Mouse (Mus musculus) heart, postnatal 0 days (tissue): ENCODE results near the gene Zbtb21. TPM values are rescaled to one million over a fixed set of nuclear protein-coding genes. Genes with fewer than 3 reads are reported as not detected.
A peak's percentile ranks its signal among the peaks of the same experiment; 100 is the strongest.

ENCODE experiments used
- ATAC-seq: fragments of 200-750 bp; cut with Nextera tagmentation; 2 replicates; pipeline ENCODE4 v1.8.0; 2017; ENCODE audit warnings: low read depth, moderate number of reproducible peaks, moderate library complexity; ENCODE audit not compliant: insufficient read depth
- DNase-seq: peaks from one replicate; pipeline ENCODE4 v3.0.0-alpha.2; 2016; ENCODE audit warnings: low spot score
- H3K27ac ChIP-seq: fragments of 300-500 bp; sonication (generic); 2 replicates; pipeline ENCODE4 v1.5.1; 2014; ENCODE audit warnings: low read depth, mild to moderate bottlenecking
- H3K27me3 ChIP-seq: fragments of 300-500 bp; sonication (generic); 2 replicates; pipeline ENCODE4 v1.6.1; 2014; ENCODE audit warnings: low read length, mixed read lengths; ENCODE audit not compliant: control insufficient read depth, insufficient read depth
- H3K36me3 ChIP-seq: fragments of 300-500 bp; sonication (generic); replicated peaks from 2 replicates; pipeline ENCODE4 v1.6.1; 2014; ENCODE audit warnings: low read length, mixed read lengths; ENCODE audit not compliant: control insufficient read depth, insufficient read depth
- H3K4me1 ChIP-seq: fragments of 300-500 bp; sonication (generic); 2 replicates; pipeline ENCODE4 v1.6.1; 2014; ENCODE audit warnings: antibody characterized with exemption; ENCODE audit not compliant: control insufficient read depth, insufficient read depth
- H3K4me2 ChIP-seq: fragments of 300-500 bp; sonication (generic); 2 replicates; pipeline ENCODE4 v1.6.1; 2014; ENCODE audit warnings: low read depth, mild to moderate bottlenecking, low read length, moderate library complexity
- H3K4me3 ChIP-seq: fragments of 300-500 bp; sonication (generic); 2 replicates; pipeline ENCODE4 v1.5.1; 2014; ENCODE audit warnings: low read depth, low read length
- H3K9ac ChIP-seq: fragments of 300-500 bp; sonication (generic); replicated peaks from 2 replicates; pipeline ENCODE4 v1.6.1; 2014; ENCODE audit warnings: low read depth, low read length, mixed read lengths
- H3K9me3 ChIP-seq: fragments of 300-500 bp; sonication (generic); replicated peaks from 2 replicates; pipeline ENCODE4 v1.6.1; 2016; ENCODE audit warnings: low read length; ENCODE audit not compliant: control insufficient read depth
- CTCF ChIP-seq: IDR thresholded peaks from 2 replicates; pipeline ENCODE4 v1.5.1; 2016; ENCODE audit warnings: antibody characterized with exemption, control low read depth, low read depth
- EP300 ChIP-seq: IDR thresholded peaks from 2 replicates; pipeline ENCODE4 v1.6.1; 2016; ENCODE audit warnings: antibody characterized with exemption, low read depth
- WGBS: fragments of 180-500 bp; shearing (Covaris S2); extraction: QIAGEN DNeasy Blood & Tissue Kit; methylation state at CpG from one replicate; pipeline ENCODE4 v1.1.7; 2014; 5-methylcytosine and 5-hydroxymethylcytosine counted together
- polyA plus RNA-seq: library from polyadenylated mRNA; unstranded; fragments of >200 nt; fragmentation: Nextera tagmentation; extraction: Ambion mirVana; gene quantifications from 2 replicates; pipeline ENCODE4 v1.2.1, GENCODE M21; 2015
- total RNA-seq: library from RNA; depleted of rRNA; stranded (reverse); fragments of >200 nt; gene quantifications from 2 replicates; pipeline ENCODE4 v1.2.3, GENCODE M21; 2014; ENCODE audit warnings: low replicate concordance

Gene Zbtb21
- total and polyA plus RNA-seq, 2 experiments from 2014 or later = 4.6 to 36.1 TPM

GRCm38 (mm10) chr16:97961381-97962150 lies 856 bp downstream of the Zbtb21 start:
- TF ChIP-seq EP300 (no peak), CTCF (no peak)
- H3K4me2 ChIP-seq = peak overlapping the region; percentile 96
- H3K27me3 ChIP-seq = no peaks in the 10 kb centered on the region
- 0 out of 2 replicates have a peak, but pooled peaks cover 2% of the 10 kb centered on the region for H3K36me3 ChIP-seq
- peak overlapping the region; percentile 94 for H3K27ac ChIP-seq
- H3K4me3 ChIP-seq = peak overlapping the region; percentile 95
- H3K9me3 ChIP-seq = no peaks in the 10 kb centered on the region
- H3K4me1 ChIP-seq = peaks cover 32% of the 10 kb centered on the region
- ATAC-seq = no peak
- H3K9ac ChIP-seq = peak overlapping the region; percentile 94
- 7% methylated on average over 35 of the region's 36 CpGs for WGBS
- DNase-seq = no peak

GRCm38 (mm10) chr16:97960348-97960747 lies 2.1 kb downstream of the Zbtb21 start:
- Histone ChIP-seq H3K4me3 (no peak overlapping the region), H3K4me2 (no peak overlapping the region), H3K27me3 (no peaks in the 10 kb centered on the region), H3K27ac (no peak overlapping the region), H3K4me1 (peaks cover 34% of the 10 kb centered on the region), H3K9ac (no peak overlapping the region), H3K36me3 (0 out of 2 replicates have a peak, but pooled peaks cover 10% of the 10 kb centered on the region), H3K9me3 (no peaks in the 10 kb centered on the region)
- WGBS = 71% methylated on average over 3 of the region's 3 CpGs
- TF ChIP-seq EP300 (no peak), CTCF (no peak)
- ATAC-seq (no peak), DNase-seq (no peak)

- H3K9me3 ChIP-seq = no peaks in the 10 kb centered on the region
- H3K4me3 ChIP-seq = no peak overlapping the region
- peaks cover 34% of the 10 kb centered on the region for H3K4me1 ChIP-seq
- 0 out of 2 replicates have a peak overlapping the region, but pooled peaks have one; percentile 19 for H3K4me2 ChIP-seq
- H3K27ac ChIP-seq = no peak overlapping the region
- DNase-seq (no peak), ATAC-seq (no peak)
- no peaks in the 10 kb centered on the region for H3K27me3 ChIP-seq
- H3K36me3 ChIP-seq = 0 out of 2 replicates have a peak, but pooled peaks cover 10% of the 10 kb centered on the region
- no peak overlapping the region for H3K9ac ChIP-seq
- TF ChIP-seq CTCF = no peak
- TF ChIP-seq EP300 = no peak
Observed at GRCm38 (mm10) chr16:97958401-97958973, 3.9 kb downstream of the Zbtb21 start.

- DNase-seq = peak; percentile 91
- peaks cover 34% of the 10 kb centered on the region for H3K4me1 ChIP-seq
- no peak overlapping the region for H3K4me3 ChIP-seq
- H3K9ac ChIP-seq = no peak overlapping the region
- TF ChIP-seq CTCF (no peak), EP300 (peak; percentile 96)
- peak; percentile 76 for ATAC-seq
- H3K27ac ChIP-seq = peak overlapping the region; percentile 75
- H3K9me3 ChIP-seq = no peaks in the 10 kb centered on the region
- H3K27me3 ChIP-seq = no peaks in the 10 kb centered on the region
- H3K4me2 ChIP-seq = 0 out of 2 replicates have a peak overlapping the region, but pooled peaks have one; percentile 19
- H3K36me3 ChIP-seq = peaks cover 13% of the 10 kb centered on the region; the same call in 1 of the 2 replicates
Observed at GRCm38 (mm10) chr16:97957626-97958025, 4.8 kb downstream of the Zbtb21 start.

- Histone ChIP-seq H3K9ac (no peak overlapping the region), H3K4me2 (no peak overlapping the region), H3K4me1 (peaks cover 27% of the 10 kb centered on the region), H3K27me3 (peaks cover 4% of the 10 kb centered on the region; the same call in 1 of the 2 replicates), H3K9me3 (no peaks in the 10 kb centered on the region), H3K27ac (no peak overlapping the region), H3K36me3 (peaks cover 29% of the 10 kb centered on the region), H3K4me3 (no peak overlapping the region)
- WGBS = 87% methylated on average over 2 of the region's 2 CpGs
- no peak for ATAC-seq
- no peak for DNase-seq
- TF ChIP-seq EP300 = no peak
Observed at GRCm38 (mm10) chr16:97956011-97956410, 6.4 kb downstream of the Zbtb21 start.
